Mouse (Mus musculus) monocyte, adult 2 months (primary cell): Measurements from ENCODE around the gene Epo.

ENCODE experiments used
- DNase-seq, 2 experiments: peaks; one replicate each; pipeline ENCODE4 v3.0.0; 2022; ENCODE audit warnings: low spot score in 2 of 2, low read depth in 1 of 2

The Epo gene

GRCm38 (mm10) chr5:137481897-137482296 is 51.1 kb downstream of the Epo start:
- no peak for DNase-seq

GRCm38 (mm10) chr5:137481138-137481537 is 51.9 kb downstream of the Epo start:
- peak in 1 of 2 experiments; percentile 19 for DNase-seq

- DNase-seq: no peak
Measured at GRCm38 (mm10) chr5:137476964-137477363, 56.1 kb downstream of the Epo start, which contains the start of gene Zan. Gene Zan (minus strand): TSS chr5:137477064.

- no peak for DNase-seq
Measured at GRCm38 (mm10) chr5:137474351-137474750, 58.7 kb downstream of the Epo start.

GRCm38 (mm10) chr5:137472252-137472904 is 60.7 kb downstream of the Epo start:
- no peak for DNase-seq

GRCm38 (mm10) chr5:137466946-137467345 is 66.1 kb downstream of the Epo start:
- no peak for DNase-seq

- no peak for DNase-seq
Measured at GRCm38 (mm10) chr5:137465049-137465448, 68.0 kb downstream of the Epo start.

- DNase-seq: no peak
Measured at GRCm38 (mm10) chr5:137455866-137456591, 77.0 kb downstream of the Epo start.

- DNase-seq: no peak
Measured at GRCm38 (mm10) chr5:137455206-137455605, 77.8 kb downstream of the Epo start.

- DNase-seq: no peak
Measured at GRCm38 (mm10) chr5:137445536-137445935, 87.5 kb downstream of the Epo start.

- no peak for DNase-seq
Measured at GRCm38 (mm10) chr5:137440216-137440855, 92.7 kb downstream of the Epo start.

GRCm38 (mm10) chr5:137433889-137434288 is 99.2 kb downstream of the Epo start:
- no peak for DNase-seq
